Mouse (Mus musculus) forebrain, embryonic 11.5 days (tissue): ENCODE results near the gene Lrrc25. TPM values are rescaled to one million over a fixed set of nuclear protein-coding genes. Genes with fewer than 3 reads are reported as not detected.
A peak's percentile ranks its signal among the peaks of the same experiment; 100 is the strongest.

Experiments used
- ATAC-seq: fragments of 200-750 bp; cut with Nextera tagmentation; replicated peaks from 2 replicates; pipeline ENCODE4 v1.8.0; 2017; ENCODE audit warnings: moderate TSS enrichment; ENCODE audit not compliant: low FRiP score
- DNase-seq: peaks from one replicate; pipeline ENCODE4 v3.0.0-alpha.2; 2017; ENCODE audit warnings: low spot score
- H3K27ac ChIP-seq: fragments of 300-500 bp; sonication (generic); 2 replicates; pipeline ENCODE4 v1.5.1; 2014; ENCODE audit warnings: low read depth, low read length
- H3K27me3 ChIP-seq: fragments of 300-500 bp; sonication (generic); 2 replicates; pipeline ENCODE4 v1.6.1; 2014; ENCODE audit warnings: mild to moderate bottlenecking, low read length, mixed read lengths; ENCODE audit not compliant: control insufficient read depth, insufficient read depth
- H3K36me3 ChIP-seq: fragments of 300-500 bp; sonication (generic); 2 replicates; pipeline ENCODE4 v1.6.1; 2014; ENCODE audit warnings: mild to moderate bottlenecking, low read length, moderate library complexity, mixed read lengths; ENCODE audit not compliant: control insufficient read depth, insufficient read depth
- H3K4me1 ChIP-seq: fragments of 300-500 bp; sonication (generic); replicated peaks from 2 replicates; pipeline ENCODE4 v1.6.1; 2014; ENCODE audit warnings: low read length, mixed read lengths; ENCODE audit not compliant: control insufficient read depth, insufficient read depth
- H3K4me2 ChIP-seq: fragments of 300-500 bp; sonication (generic); 2 replicates; pipeline ENCODE4 v1.6.1; 2014; ENCODE audit warnings: low read depth, mild to moderate bottlenecking, low read length, moderate library complexity, mixed read lengths; ENCODE audit not compliant: severe bottlenecking
- H3K4me3 ChIP-seq: fragments of 300-500 bp; sonication (generic); 2 replicates; pipeline ENCODE4 v1.5.1; 2014; ENCODE audit warnings: low read depth, low read length
- H3K9ac ChIP-seq: fragments of 300-500 bp; sonication (generic); 2 replicates; pipeline ENCODE4 v1.6.1; 2014; ENCODE audit warnings: low read length
- H3K9me3 ChIP-seq: fragments of 300-500 bp; sonication (generic); 2 replicates; pipeline ENCODE4 v1.6.1; 2016; ENCODE audit warnings: low read length, mixed read lengths; ENCODE audit not compliant: control insufficient read depth
- WGBS: fragments of 180-500 bp; shearing (Covaris S2); extraction: QIAGEN DNeasy Blood & Tissue Kit; methylation state at CpG from one replicate; pipeline ENCODE4 v1.1.7; 2014; 5-methylcytosine and 5-hydroxymethylcytosine counted together
- polyA plus RNA-seq: library from polyadenylated mRNA; unstranded; fragments of >200 nt; fragmentation: Nextera tagmentation; extraction: Ambion mirVana; gene quantifications from 2 replicates; pipeline ENCODE4 v1.2.1, GENCODE M21; 2014

The Lrrc25 gene
- polyA plus RNA-seq, 1 experiment from 2014 or later: 1.2 TPM

DNA sequence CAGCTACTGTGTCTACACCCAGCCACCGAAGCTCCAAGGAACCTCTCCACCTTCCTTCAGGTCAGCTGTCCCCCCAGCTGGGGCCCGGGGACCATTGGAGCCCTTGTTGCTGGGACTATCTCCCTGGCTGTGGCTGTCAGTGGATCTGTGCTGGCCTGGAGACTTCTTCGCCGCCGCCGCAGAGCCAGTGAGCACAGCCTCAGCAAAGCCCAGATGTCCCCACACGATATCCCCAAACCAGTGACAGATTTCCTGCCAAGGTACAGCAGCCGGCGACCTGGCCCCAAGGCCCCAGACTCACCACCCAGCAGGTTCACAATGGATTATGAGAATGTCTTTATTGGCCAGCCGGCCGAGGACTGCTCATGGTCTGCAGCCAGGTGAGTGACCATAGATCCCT, 2.0 kb downstream of the Lrrc25 start:
- Histone ChIP-seq H3K27me3 (no peaks in the 10 kb centered on the region), H3K9ac (no peak overlapping the region), H3K27ac (no peak overlapping the region), H3K9me3 (no peaks in the 10 kb centered on the region), H3K4me2 (no peak overlapping the region), H3K4me3 (no peak overlapping the region), H3K36me3 (no peaks in the 10 kb centered on the region), H3K4me1 (0 out of 2 replicates have a peak, but pooled peaks cover 2% of the 10 kb centered on the region)
- no peak for ATAC-seq
- no peak for DNase-seq
- WGBS: 84% methylated on average over 11 of the region's 11 CpGs

DNA sequence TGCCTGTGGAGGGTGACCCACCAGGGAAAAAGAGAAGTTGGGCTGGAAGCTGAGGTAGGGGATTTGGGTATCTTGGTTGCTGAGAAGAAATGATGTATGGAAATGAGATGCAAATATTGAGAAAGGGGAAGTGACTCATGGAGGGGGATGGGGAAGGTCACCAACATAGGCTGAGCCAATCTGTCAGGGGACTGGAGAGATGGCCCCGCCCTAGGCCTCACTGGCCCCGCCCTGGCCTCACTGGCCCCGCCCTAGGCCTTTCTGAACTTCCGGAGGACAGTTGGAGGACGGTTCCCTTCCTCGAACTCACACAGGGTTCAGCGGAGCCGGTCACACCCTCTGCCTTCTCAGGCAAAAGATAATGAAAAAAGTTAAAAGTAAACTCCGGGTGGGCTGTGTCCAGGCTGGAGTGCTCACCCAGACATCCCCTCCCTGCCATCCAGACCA, 3.0 kb downstream of the Lrrc25 start:
- no peak overlapping the region for H3K27ac ChIP-seq
- H3K27me3 ChIP-seq: no peaks in the 10 kb centered on the region
- no peak overlapping the region for H3K4me2 ChIP-seq
- H3K9ac ChIP-seq: no peak overlapping the region
- H3K9me3 ChIP-seq: no peaks in the 10 kb centered on the region
- H3K4me1 ChIP-seq: 0 out of 2 replicates have a peak, but pooled peaks cover 2% of the 10 kb centered on the region
- H3K36me3 ChIP-seq: no peaks in the 10 kb centered on the region
- 32% methylated on average over 9 of the region's 9 CpGs for WGBS
- DNase-seq: peak; percentile 72
- no peak overlapping the region for H3K4me3 ChIP-seq
- ATAC-seq: peak; percentile 70; the same call in 1 of the 2 replicates

DNA sequence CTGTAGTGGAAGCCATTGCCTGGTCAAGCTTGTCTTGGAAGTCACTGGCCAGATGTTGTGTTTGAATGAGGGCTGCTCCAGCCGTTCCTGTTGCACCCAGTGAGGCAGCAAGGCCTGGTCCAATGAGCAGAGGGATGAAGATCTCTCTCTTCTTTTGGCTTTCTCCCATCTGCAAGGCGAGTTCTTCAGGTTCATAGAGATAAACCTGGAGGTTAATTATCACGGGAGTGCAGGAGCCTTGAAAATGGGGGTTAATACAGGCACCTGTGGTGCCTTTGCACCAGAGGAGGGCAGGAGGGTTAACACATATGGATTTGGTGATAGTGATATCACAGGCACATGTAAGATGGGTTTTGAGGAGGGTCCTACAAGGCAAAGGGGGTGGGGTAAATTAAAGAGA, 6.3 kb downstream of the Lrrc25 start:
- Histone ChIP-seq H3K27ac (no peak overlapping the region), H3K36me3 (no peaks in the 10 kb centered on the region), H3K4me3 (no peak overlapping the region), H3K27me3 (no peaks in the 10 kb centered on the region), H3K4me1 (0 out of 2 replicates have a peak, but pooled peaks cover 2% of the 10 kb centered on the region), H3K9me3 (no peaks in the 10 kb centered on the region), H3K4me2 (no peak overlapping the region), H3K9ac (no peak overlapping the region)
- DNase-seq (no peak), ATAC-seq (no peak)
- WGBS: 72% methylated on average over 3 of the region's 3 CpGs

DNA sequence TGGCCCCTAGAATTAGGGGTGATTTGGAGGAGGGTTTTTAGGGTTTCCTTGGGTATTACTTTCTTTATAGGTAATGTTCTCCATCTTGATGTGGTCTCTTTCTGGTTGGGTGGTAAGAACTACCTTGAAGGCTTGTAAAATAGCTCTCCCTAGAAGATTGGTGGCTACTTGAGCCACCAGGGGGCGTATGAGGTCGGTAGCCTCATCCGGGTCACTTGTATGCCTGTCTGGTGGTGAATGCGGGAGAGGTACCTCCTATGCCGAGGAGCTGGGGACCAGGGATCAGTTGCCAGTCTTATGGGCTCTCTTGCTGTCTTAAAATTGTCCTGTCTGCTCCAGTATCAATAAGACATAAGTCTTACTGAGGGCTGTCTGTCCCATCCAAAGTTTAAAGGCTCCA, 9.1 kb downstream of the Lrrc25 start:
- no peak overlapping the region for H3K9ac ChIP-seq
- 25% methylated on average over 5 of the region's 5 CpGs for WGBS

DNA sequence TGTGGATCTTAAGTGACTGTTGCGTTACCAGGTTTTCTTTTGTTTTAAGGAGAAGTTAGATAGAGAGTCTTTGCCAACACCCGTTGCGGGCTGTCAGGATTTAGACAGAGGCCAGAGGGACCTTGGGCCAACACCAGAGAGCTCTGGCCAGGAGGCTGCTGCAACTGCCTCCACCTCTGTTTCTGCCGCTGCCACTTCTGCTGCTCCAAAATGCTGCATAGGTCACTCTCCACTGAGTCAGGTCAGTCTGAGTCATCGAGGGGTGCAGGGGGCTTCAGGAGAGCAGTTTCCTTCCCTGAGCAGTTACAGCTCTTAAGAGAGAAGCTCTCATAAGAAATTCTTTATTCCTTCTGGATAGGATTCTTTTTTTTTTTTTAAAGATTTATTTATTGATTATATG, 11.1 kb downstream of the Lrrc25 start:
- no peak for ATAC-seq
- WGBS: 92% methylated on average over 5 of the region's 5 CpGs
- no peak overlapping the region for H3K27ac ChIP-seq

More for the DNA sequence above, 9.1 kb downstream of the Lrrc25 start:
- H3K4me1 ChIP-seq: 0 out of 2 replicates have a peak, but pooled peaks cover 2% of the 10 kb centered on the region
- no peaks in the 10 kb centered on the region for H3K27me3 ChIP-seq
- ATAC-seq (no peak), DNase-seq (peak; percentile 79)
- no peak overlapping the region for H3K4me2 ChIP-seq
- H3K36me3 ChIP-seq: no peaks in the 10 kb centered on the region
- H3K4me3 ChIP-seq: no peak overlapping the region
- H3K9me3 ChIP-seq: no peaks in the 10 kb centered on the region
- H3K27ac ChIP-seq: no peak overlapping the region

DNA sequence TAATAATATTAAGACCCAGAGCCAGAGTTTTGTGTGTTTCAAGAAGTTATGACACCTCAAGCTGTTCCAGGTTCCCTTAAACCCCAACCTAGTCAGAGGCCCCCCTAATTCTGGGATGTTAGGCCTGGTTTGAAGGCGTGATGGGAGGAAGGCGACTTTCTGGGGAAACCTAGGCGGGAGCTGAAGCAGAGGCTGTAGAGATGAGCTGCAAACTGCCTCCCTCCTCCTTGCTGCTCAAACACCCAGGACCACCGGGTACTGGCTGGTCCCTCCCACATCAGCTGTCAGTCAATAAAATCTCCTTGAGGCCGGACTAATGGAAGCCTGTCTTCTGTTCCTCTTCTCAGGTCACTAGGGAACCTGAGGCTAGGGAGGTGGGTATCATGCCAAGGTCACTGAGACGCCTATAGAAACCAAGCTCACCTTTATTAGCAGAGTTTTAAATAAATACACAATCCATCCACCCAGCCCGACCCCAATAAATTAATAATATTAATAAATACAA, 13.1 kb downstream of the Lrrc25 start:
- ATAC-seq: no peak
- 60% methylated on average over 7 of the region's 7 CpGs for WGBS
- Histone ChIP-seq H3K27me3 (peaks cover 12% of the 10 kb centered on the region), H3K4me2 (peak overlapping the region; percentile 58), H3K9ac (peak overlapping the region; percentile 51; the same call in 1 of the 2 replicates), H3K4me1 (peaks cover 10% of the 10 kb centered on the region), H3K27ac (no peak overlapping the region), H3K4me3 (peak overlapping the region; percentile 36; the same call in 1 of the 2 replicates), H3K9me3 (no peaks in the 10 kb centered on the region), H3K36me3 (no peaks in the 10 kb centered on the region)
- DNase-seq: no peak

More for the DNA sequence above, 11.1 kb downstream of the Lrrc25 start:
- peaks cover 10% of the 10 kb centered on the region for H3K4me1 ChIP-seq
- H3K4me2 ChIP-seq: no peak overlapping the region
- H3K4me3 ChIP-seq: no peak overlapping the region
- no peak for DNase-seq
- H3K9ac ChIP-seq: no peak overlapping the region
- H3K36me3 ChIP-seq: no peaks in the 10 kb centered on the region
- peaks cover 12% of the 10 kb centered on the region for H3K27me3 ChIP-seq
- H3K9me3 ChIP-seq: no peaks in the 10 kb centered on the region

DNA sequence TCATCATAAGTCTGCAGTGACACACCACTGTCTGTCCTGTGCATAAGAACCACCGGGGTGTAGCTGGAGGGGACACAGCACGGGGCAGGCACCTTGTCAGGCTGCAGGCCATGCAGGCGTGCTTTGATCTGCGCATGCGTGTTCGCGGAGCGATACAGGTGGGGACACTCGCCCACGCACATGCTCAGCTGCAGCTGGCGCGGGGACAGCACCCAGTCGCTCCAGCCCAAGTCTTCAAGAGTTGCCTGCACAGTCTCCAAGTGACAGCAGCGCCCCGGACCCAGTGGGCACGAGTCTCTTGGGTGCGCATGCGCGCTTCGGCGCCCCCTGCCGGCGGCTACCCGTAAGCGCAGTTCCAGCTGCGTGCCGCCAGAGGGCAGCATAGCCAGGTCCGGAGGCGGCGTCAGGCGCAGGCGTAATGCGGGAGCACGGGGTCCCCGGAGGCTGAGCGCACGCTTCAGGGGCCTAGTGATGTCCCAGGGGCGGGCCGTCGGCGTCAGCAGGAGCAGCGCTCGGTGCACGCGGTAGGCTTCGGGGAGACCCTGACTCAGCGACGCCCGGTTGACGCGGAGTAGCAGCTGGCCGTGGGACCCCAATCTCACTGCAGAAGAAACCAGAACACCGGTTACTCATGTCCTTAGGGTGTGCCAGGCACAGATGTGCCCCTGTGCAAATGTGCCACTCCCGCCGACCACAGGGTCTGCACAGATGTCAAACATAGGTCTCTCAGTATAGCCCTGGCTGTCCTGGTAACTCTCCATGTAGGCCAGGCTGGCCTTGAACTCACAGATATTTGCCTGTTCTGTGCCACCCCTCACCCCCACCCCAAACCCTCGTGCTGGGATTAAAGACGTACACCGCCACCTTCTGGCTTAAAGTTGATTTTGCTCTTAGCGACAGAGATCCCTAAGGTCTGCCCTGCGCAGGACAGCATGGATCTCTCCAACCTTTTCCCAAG, 13.9 kb downstream of the Lrrc25 start:
- Histone ChIP-seq H3K4me1 (peaks cover 10% of the 10 kb centered on the region), H3K9me3 (no peaks in the 10 kb centered on the region), H3K9ac (peak overlapping the region; percentile 51), H3K36me3 (no peaks in the 10 kb centered on the region), H3K4me2 (peak overlapping the region; percentile 58), H3K27ac (no peak overlapping the region), H3K4me3 (peak overlapping the region; percentile 36), H3K27me3 (peaks cover 12% of the 10 kb centered on the region)
- 2% methylated on average over 59 of the region's 60 CpGs for WGBS
- DNase-seq (peak; percentile 97), ATAC-seq (peak; percentile 95)

DNA sequence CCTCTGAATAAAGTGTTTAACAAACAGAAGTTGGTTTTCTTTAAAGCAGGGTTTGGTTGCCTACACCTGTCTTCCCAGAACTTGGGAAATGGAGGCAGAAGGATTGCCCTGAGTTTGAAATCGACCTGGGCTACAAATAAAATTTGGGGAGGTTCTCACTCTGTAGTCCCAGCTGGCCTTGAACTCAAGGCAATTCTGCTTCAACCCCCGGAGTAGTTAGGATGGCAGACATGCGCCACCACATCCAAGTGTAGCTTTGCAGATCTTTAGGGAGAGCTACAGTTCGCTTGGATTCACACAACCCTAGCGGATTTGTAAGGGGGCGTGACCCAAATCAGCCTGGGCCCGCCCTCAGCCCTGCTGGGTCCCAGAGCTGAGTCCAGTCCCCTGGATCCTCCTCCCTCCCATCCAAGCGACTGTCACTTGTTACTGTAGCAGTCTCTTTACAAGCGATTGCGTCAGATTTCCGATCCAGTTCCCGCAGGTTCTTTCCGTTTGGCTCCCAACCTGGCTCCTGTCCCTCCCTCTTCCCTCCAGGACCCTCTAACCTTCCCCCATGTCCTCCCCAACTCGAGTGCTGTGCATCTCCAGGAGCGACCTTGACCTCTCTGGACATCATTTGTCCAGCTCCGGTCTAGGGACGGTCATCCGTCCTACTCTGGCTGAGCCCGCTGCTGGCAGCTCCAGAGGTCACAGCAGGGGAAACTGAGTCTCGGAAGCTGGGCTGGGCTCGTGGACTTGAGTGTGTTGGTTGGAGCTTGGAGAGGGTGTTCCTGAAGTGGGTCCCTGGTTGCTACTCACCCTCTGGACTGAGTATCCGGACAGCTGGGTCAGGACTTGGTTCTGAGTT, 14.8 kb downstream of the Lrrc25 start:
- no peak overlapping the region; the same call in 1 of the 2 replicates for H3K4me3 ChIP-seq
- no peak overlapping the region for H3K4me2 ChIP-seq
- no peak overlapping the region for H3K9ac ChIP-seq
- 14% methylated on average over 22 of the region's 22 CpGs for WGBS
- H3K27me3 ChIP-seq: peaks cover 12% of the 10 kb centered on the region
- no peaks in the 10 kb centered on the region for H3K36me3 ChIP-seq
- H3K9me3 ChIP-seq: no peaks in the 10 kb centered on the region
- peaks cover 10% of the 10 kb centered on the region for H3K4me1 ChIP-seq
- DNase-seq (no peak), ATAC-seq (peak; percentile 25; the same call in 1 of the 2 replicates)
- H3K27ac ChIP-seq: no peak overlapping the region
